Mouse (Mus musculus): ENCODE data around the gene Dchs2. TPM values are rescaled to one million over a fixed set of nuclear protein-coding genes. Genes with fewer than 3 reads are reported as not detected.

Gene Dchs2
- total and polyA plus RNA-seq, 2 experiments from 2014 or later = 0.48 to 8.5 TPM

DNA sequence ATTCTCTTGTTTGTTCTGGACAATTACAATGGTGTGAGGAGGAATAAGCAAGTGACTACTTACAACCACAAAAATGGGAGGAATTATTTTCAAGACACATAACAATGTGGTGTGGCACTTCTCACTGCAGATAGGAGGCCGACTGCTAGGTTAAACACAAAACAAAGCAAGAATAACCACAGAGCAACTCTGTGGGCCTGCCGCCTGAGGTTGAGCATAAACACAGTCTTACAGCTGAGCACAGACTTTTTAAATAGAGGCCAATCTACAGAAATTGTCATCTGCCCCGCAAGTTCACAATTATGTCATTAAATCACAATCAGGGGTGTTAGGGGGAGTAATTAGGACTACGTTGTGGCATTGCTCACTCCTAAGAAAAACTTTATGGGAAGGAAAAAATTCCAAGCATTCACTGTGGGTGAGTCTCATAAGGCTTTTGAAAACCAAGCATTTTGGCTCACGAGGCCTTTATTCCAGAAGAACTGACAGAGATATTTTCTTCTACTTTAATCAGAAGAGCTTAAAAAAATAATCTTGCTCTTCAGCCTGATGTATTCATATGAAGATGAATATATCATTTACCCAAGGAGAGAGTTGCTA is 172.1 kb downstream of the Dchs2 start:
- H3K4me1 ChIP-seq (ENCODE audit: insufficient read depth) = no peaks in the 10 kb centered on the region
- DNase-seq = no peak
- TF ChIP-seq CTCF (IDR thresholded peaks at IDR 0.05; ENCODE audit: low read depth) = no peak
- no peak for ATAC-seq
- WGBS = 44% methylated on average over 5 of the region's 5 CpGs
- H3K9ac ChIP-seq = no peak overlapping the region
- H3K4me2 ChIP-seq (ENCODE audit: low read depth) = no peak overlapping the region
- no peaks in the 10 kb centered on the region for H3K27me3 ChIP-seq (ENCODE audit: insufficient read depth, low read length)
- no peaks in the 10 kb centered on the region for H3K9me3 ChIP-seq (ENCODE audit: low read length)
- no peak overlapping the region for H3K4me3 ChIP-seq (ENCODE audit: low read depth, low read length)
- H3K27ac ChIP-seq (ENCODE audit: low read depth, low read length) = no peak overlapping the region
- no peaks in the 10 kb centered on the region for H3K36me3 ChIP-seq (ENCODE audit: insufficient read depth)

DNA sequence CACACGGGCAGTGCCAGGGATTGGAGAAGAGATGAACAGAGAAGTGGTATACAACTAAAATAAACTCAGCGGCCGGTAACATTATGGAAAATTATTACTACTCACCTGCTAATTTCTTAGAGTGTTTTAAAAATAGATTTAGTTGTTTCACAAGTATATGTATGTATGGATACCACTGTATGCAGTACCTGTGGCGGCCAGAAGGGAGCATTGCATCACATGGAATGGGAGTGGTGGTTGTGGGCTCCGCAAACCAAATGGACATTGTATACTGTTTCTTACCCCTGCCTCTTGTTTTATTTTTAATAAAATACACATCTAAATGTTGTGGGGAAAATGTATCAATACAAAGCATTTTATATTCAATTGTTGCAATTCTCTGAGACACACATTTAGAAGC is 176.1 kb downstream of the Dchs2 start:
- Histone ChIP-seq H3K4me3 (ENCODE audit: low read depth, low read length) (no peak overlapping the region), H3K4me2 (ENCODE audit: low read depth) (no peak overlapping the region), H3K4me1 (ENCODE audit: insufficient read depth) (no peaks in the 10 kb centered on the region), H3K9ac (no peak overlapping the region), H3K9me3 (ENCODE audit: low read length) (no peaks in the 10 kb centered on the region), H3K27me3 (ENCODE audit: insufficient read depth, low read length) (no peaks in the 10 kb centered on the region), H3K27ac (ENCODE audit: low read depth, low read length) (no peak overlapping the region), H3K36me3 (ENCODE audit: insufficient read depth) (no peaks in the 10 kb centered on the region)
- ATAC-seq (no peak), DNase-seq (peak; percentile 22)
- 76% methylated on average over 5 of the region's 5 CpGs for WGBS
- peak; percentile 70 for TF ChIP-seq CTCF (IDR thresholded peaks at IDR 0.05; ENCODE audit: low read depth)

DNA sequence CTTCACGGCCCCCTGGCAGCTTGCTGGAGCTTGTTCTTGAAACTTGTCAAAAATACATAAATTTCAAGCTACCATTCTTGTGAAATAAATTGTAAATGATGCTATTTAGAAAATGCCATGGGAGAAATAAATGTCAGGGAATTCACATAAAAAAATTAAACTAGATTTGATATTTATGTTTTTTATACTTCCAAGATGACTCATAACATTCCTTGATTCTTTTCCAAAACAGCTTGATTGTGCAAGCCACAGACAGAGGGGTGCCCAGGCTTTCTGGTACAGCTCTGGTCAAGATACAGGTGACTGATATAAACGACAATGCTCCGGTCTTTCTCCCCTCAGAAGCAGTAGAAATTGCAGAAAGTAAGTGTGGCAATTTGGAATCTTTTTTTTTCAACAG is 218.2 kb downstream of the Dchs2 start:
- TF ChIP-seq CTCF (IDR thresholded peaks at IDR 0.05; ENCODE audit: low read depth) = no peak
- H3K4me1 ChIP-seq (ENCODE audit: insufficient read depth) = no peaks in the 10 kb centered on the region
- ATAC-seq (no peak), DNase-seq (no peak)
- H3K36me3 ChIP-seq (ENCODE audit: insufficient read depth) = no peaks in the 10 kb centered on the region
- WGBS = 79% methylated on average over 3 of the region's 3 CpGs
- H3K27ac ChIP-seq (ENCODE audit: low read depth, low read length) = no peak overlapping the region
- no peaks in the 10 kb centered on the region for H3K27me3 ChIP-seq (ENCODE audit: insufficient read depth, low read length)
- no peak overlapping the region for H3K4me3 ChIP-seq (ENCODE audit: low read depth, low read length)
- H3K4me2 ChIP-seq (ENCODE audit: low read depth) = no peak overlapping the region
- H3K9me3 ChIP-seq (ENCODE audit: low read length) = no peaks in the 10 kb centered on the region
- no peak overlapping the region for H3K9ac ChIP-seq

DNA sequence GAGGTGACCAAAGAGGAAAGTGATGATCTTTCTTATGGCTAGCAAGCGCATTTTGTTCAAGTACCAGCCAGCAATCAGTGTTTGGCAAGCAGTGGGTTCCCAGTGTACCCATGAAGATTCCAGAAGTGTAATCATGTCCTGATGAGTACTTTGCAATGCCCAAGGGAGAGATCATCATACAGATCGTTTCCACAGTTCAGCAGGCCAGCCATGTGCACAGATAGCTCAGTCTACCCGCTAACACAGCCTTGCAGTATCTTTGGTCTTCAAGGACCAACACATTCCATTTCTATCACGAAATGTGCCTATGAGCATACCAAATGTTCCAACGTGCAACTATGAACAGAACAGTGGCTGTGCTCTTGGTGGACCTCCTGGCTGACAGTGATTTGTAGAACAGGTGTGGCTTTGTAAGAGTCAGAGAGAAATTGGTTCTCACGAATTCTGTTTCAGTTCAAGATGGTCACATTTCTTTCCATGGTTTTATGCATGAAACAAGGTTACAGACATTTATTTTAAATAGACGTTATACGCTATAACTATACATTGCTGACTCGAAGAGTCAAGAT is 240.8 kb downstream of the Dchs2 start:
- Histone ChIP-seq H3K4me3 (ENCODE audit: low read depth, low read length) (no peak overlapping the region), H3K4me2 (ENCODE audit: low read depth) (no peak overlapping the region), H3K9me3 (ENCODE audit: low read length) (no peaks in the 10 kb centered on the region), H3K27me3 (ENCODE audit: insufficient read depth, low read length) (no peaks in the 10 kb centered on the region), H3K9ac (no peak overlapping the region), H3K4me1 (ENCODE audit: insufficient read depth) (no peaks in the 10 kb centered on the region), H3K27ac (ENCODE audit: low read depth, low read length) (no peak overlapping the region), H3K36me3 (ENCODE audit: insufficient read depth) (no peaks in the 10 kb centered on the region)
- no peak for DNase-seq
- no peak for TF ChIP-seq CTCF (IDR thresholded peaks at IDR 0.05; ENCODE audit: low read depth)
- ATAC-seq = no peak
- 92% methylated on average over 9 of the region's 9 CpGs for WGBS

DNA sequence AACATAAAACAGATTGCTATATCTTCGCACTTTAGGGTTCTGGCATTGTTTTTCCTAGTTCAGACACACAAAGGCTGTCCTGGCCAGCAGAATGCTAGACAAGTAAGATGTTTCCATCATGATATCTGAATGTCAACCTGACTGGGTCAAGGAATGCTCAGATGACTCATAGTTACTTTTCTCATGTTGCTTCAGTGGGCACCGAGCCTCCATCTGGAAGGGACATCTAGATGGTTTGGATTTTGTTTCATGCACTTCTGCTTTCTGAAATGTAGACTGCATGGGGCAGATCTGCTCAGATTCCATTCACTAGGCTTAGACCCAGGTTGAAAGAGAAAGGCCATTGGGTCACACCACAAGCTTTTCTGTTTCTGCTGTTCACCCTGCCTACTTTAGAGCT is 242.1 kb downstream of the Dchs2 start:
- H3K27me3 ChIP-seq (ENCODE audit: insufficient read depth, low read length) = no peaks in the 10 kb centered on the region
- H3K4me1 ChIP-seq (ENCODE audit: insufficient read depth) = no peaks in the 10 kb centered on the region
- H3K9ac ChIP-seq = no peak overlapping the region
- no peaks in the 10 kb centered on the region for H3K36me3 ChIP-seq (ENCODE audit: insufficient read depth)
- no peaks in the 10 kb centered on the region for H3K9me3 ChIP-seq (ENCODE audit: low read length)
- no peak for TF ChIP-seq CTCF (IDR thresholded peaks at IDR 0.05; ENCODE audit: low read depth)
- ATAC-seq = no peak
- DNase-seq = no peak
- 94% methylated on average over 2 of the region's 2 CpGs for WGBS
- no peak overlapping the region for H3K4me2 ChIP-seq (ENCODE audit: low read depth)
- no peak overlapping the region for H3K4me3 ChIP-seq (ENCODE audit: low read depth, low read length)
- H3K27ac ChIP-seq (ENCODE audit: low read depth, low read length) = no peak overlapping the region

DNA sequence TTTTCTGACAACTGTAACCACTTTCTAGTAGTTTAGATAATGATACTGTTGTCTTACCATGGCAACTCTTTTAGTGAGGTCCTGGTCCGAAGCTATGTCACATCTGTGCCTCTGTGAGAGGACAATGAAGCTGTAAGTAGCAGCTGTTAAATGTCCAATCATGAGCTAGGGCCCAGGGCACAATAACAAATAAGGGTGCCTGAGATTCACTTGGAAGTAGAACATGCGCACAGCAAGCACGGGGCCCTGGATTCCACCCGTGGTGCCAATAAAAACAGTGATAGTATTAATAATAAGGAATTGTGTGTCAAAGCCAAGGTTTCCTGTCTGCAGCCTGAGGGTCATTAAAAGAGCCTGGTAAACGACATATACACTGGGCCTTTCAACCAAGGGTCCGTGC is 246.6 kb downstream of the Dchs2 start:
- WGBS = 76% methylated on average over 6 of the region's 6 CpGs

DNA sequence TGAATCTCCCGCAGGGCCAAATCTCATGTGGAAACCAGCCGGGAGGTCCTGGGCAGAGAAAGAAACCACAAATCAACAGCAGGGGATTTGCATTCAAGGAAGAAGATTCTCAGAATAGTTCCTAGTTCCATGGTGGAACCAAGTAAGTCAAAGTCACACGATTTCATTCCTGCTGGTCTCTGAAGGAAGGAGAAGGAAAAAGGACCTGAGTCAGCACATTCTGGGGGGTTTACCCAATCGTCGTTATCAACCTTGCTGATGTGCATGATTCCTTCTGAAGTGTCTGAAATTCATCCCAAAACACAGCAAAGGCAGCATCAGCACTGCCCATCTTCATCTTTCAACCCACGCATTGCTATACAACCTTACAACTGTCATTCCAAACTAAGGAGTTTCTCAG is 249.1 kb downstream of the Dchs2 start:
- Histone ChIP-seq H3K4me1 (ENCODE audit: insufficient read depth) (no peaks in the 10 kb centered on the region), H3K9ac (no peak overlapping the region), H3K27me3 (ENCODE audit: insufficient read depth, low read length) (no peaks in the 10 kb centered on the region), H3K4me2 (ENCODE audit: low read depth) (no peak overlapping the region), H3K9me3 (ENCODE audit: low read length) (no peaks in the 10 kb centered on the region), H3K27ac (ENCODE audit: low read depth, low read length) (no peak overlapping the region), H3K4me3 (ENCODE audit: low read depth, low read length) (no peak overlapping the region), H3K36me3 (ENCODE audit: insufficient read depth) (no peaks in the 10 kb centered on the region)
- TF ChIP-seq CTCF (IDR thresholded peaks at IDR 0.05; ENCODE audit: low read depth) = no peak
- DNase-seq (no peak), ATAC-seq (no peak)
- 90% methylated on average over 6 of the region's 6 CpGs for WGBS

More for the DNA sequence above, 246.6 kb downstream of the Dchs2 start:
- H3K4me2 ChIP-seq (ENCODE audit: low read depth) = no peak overlapping the region
- no peaks in the 10 kb centered on the region for H3K27me3 ChIP-seq (ENCODE audit: insufficient read depth, low read length)
- no peaks in the 10 kb centered on the region for H3K9me3 ChIP-seq (ENCODE audit: low read length)
- no peaks in the 10 kb centered on the region for H3K4me1 ChIP-seq (ENCODE audit: insufficient read depth)
- H3K27ac ChIP-seq (ENCODE audit: low read depth, low read length) = no peak overlapping the region
- H3K9ac ChIP-seq = no peak overlapping the region
- no peak overlapping the region for H3K4me3 ChIP-seq (ENCODE audit: low read depth, low read length)
- no peaks in the 10 kb centered on the region for H3K36me3 ChIP-seq (ENCODE audit: insufficient read depth)
- ATAC-seq = no peak
- TF ChIP-seq CTCF (IDR thresholded peaks at IDR 0.05; ENCODE audit: low read depth) = no peak
- DNase-seq = no peak

Other genes with a start within 250 kb of the Dchs2 start
- gene Lrat, start 224.0 kb upstream of the Dchs2 start, total RNA-seq (2014; rRNA removed) = 0.15 and 0.43 TPM in 2 replicates
- 0.15 and 0.22 TPM in 2 replicates for gene Lrat, start 224.0 kb upstream of the Dchs2 start, polyA plus RNA-seq (2015; fragmentation: Nextera tagmentation; extraction: Ambion mirVana)
- gene Fgg, start 120.2 kb upstream of the Dchs2 start, total RNA-seq (2014; rRNA removed) = 0.19 and 0.62 TPM in 2 replicates
- gene Fgg, start 120.2 kb upstream of the Dchs2 start, polyA plus RNA-seq (2015; fragmentation: Nextera tagmentation; extraction: Ambion mirVana) = not detected in 2 replicates
- gene Fga, start 101.9 kb upstream of the Dchs2 start, total RNA-seq (2014; rRNA removed) = 0.38 TPM in 1 of 2 replicates, not detected in the other
- 0.10 TPM in 1 of 2 replicates, not detected in the other for gene Fga, start 101.9 kb upstream of the Dchs2 start, polyA plus RNA-seq (2015; fragmentation: Nextera tagmentation; extraction: Ambion mirVana)
- gene Fgb, start 78.1 kb upstream of the Dchs2 start, total RNA-seq (2014; rRNA removed) = not detected in 2 replicates
- not detected in 2 replicates for gene Fgb, start 78.1 kb upstream of the Dchs2 start, polyA plus RNA-seq (2015; fragmentation: Nextera tagmentation; extraction: Ambion mirVana)
- 90.8 and 94.0 TPM in 2 replicates for gene Plrg1, start 72.4 kb upstream of the Dchs2 start, total RNA-seq (2014; rRNA removed)
- gene Plrg1, start 72.4 kb upstream of the Dchs2 start, polyA plus RNA-seq (2015; fragmentation: Nextera tagmentation; extraction: Ambion mirVana) = 85.6 and 95.0 TPM in 2 replicates

All from forebrain, postnatal 0 days (tissue).